Mouse (Mus musculus) heart, embryonic 16.5 days (tissue): ENCODE measurements around the gene Il4. TPM values are rescaled to one million over a fixed set of nuclear protein-coding genes. Genes with fewer than 3 reads are reported as not detected.
A peak's percentile ranks its signal among the peaks of the same experiment; 100 is the strongest.

Experiments used
- ATAC-seq: fragments of 200-750 bp; cut with Nextera tagmentation; replicated peaks from 2 replicates; pipeline ENCODE4 v1.8.0; 2017; ENCODE audit warnings: moderate number of reproducible peaks; ENCODE audit not compliant: insufficient read depth, low FRiP score; ENCODE audit errors: extremely low read depth
- H3K27ac ChIP-seq: fragments of 300-500 bp; sonication (generic); 2 replicates; pipeline ENCODE4 v1.5.1; 2014; ENCODE audit warnings: mild to moderate bottlenecking, low read length, control low read depth, moderate library complexity
- H3K27me3 ChIP-seq: fragments of 300-500 bp; sonication (generic); 2 replicates; pipeline ENCODE4 v1.6.1; 2014; ENCODE audit warnings: low read length, mixed read lengths; ENCODE audit not compliant: control insufficient read depth, insufficient read depth
- H3K36me3 ChIP-seq: fragments of 300-500 bp; sonication (generic); 2 replicates; pipeline ENCODE4 v1.6.1; 2014; ENCODE audit not compliant: control insufficient read depth, insufficient read depth
- H3K4me1 ChIP-seq: fragments of 300-500 bp; sonication (generic); 2 replicates; pipeline ENCODE4 v1.6.1; 2014; ENCODE audit warnings: low read length, mixed read lengths; ENCODE audit not compliant: control insufficient read depth, insufficient read depth
- H3K4me2 ChIP-seq: fragments of 300-500 bp; sonication (generic); 2 replicates; pipeline ENCODE4 v1.6.1; 2014; ENCODE audit warnings: low read depth, mild to moderate bottlenecking, control low read depth, low read length
- H3K4me3 ChIP-seq: fragments of 300-500 bp; sonication (generic); 2 replicates; pipeline ENCODE4 v1.5.1; 2014; ENCODE audit warnings: mild to moderate bottlenecking, control low read depth, low read length
- H3K9ac ChIP-seq: fragments of 300-500 bp; sonication (generic); 2 replicates; pipeline ENCODE4 v1.6.1; 2014; ENCODE audit warnings: low read length, control low read depth
- H3K9me3 ChIP-seq: fragments of 300-500 bp; sonication (generic); replicated peaks from 2 replicates; pipeline ENCODE4 v1.6.1; 2016; ENCODE audit warnings: low read length; ENCODE audit not compliant: control insufficient read depth
- WGBS: fragments of 180-500 bp; shearing (Covaris S2); extraction: QIAGEN DNeasy Blood & Tissue Kit; methylation state at CpG from one replicate; pipeline ENCODE4 v1.1.7; 2014; 5-methylcytosine and 5-hydroxymethylcytosine counted together
- polyA plus RNA-seq: library from polyadenylated mRNA; unstranded; fragments of >200 nt; fragmentation: Nextera tagmentation; extraction: Ambion mirVana; gene quantifications from 2 replicates; pipeline ENCODE4 v1.2.1, GENCODE M21; 2015

Gene Il4
- polyA plus RNA-seq, 1 experiment from 2014 or later: 1.1 TPM

- peak overlapping the region; percentile 12; the same call in 1 of the 2 replicates for H3K4me2 ChIP-seq
- H3K36me3 ChIP-seq: peaks cover 22% of the 10 kb centered on the region
- no peaks in the 10 kb centered on the region for H3K9me3 ChIP-seq
- H3K4me1 ChIP-seq: no peaks in the 10 kb centered on the region; the same call in 1 of the 2 replicates
- H3K27me3 ChIP-seq: no peaks in the 10 kb centered on the region
- H3K27ac ChIP-seq: no peak overlapping the region
- H3K4me3 ChIP-seq: no peak overlapping the region
- ATAC-seq: no peak
- WGBS: 38% methylated on average over 15 of the region's 15 CpGs
- no peak overlapping the region for H3K9ac ChIP-seq
Observed at GRCm38 (mm10) chr11:53590368-53590768, 28.1 kb downstream of the Il4 start.

- H3K4me3 ChIP-seq: no peak overlapping the region
- no peaks in the 10 kb centered on the region for H3K9me3 ChIP-seq
- H3K4me1 ChIP-seq: no peaks in the 10 kb centered on the region; the same call in 1 of the 2 replicates
- peaks cover 16% of the 10 kb centered on the region for H3K36me3 ChIP-seq
- 80% methylated on average over 8 of the region's 8 CpGs for WGBS
- H3K27ac ChIP-seq: no peak overlapping the region
- no peak overlapping the region for H3K9ac ChIP-seq
- H3K27me3 ChIP-seq: no peaks in the 10 kb centered on the region
- H3K4me2 ChIP-seq: no peak overlapping the region
- ATAC-seq: no peak
Observed at GRCm38 (mm10) chr11:53588279-53588678, 30.2 kb downstream of the Il4 start.

GRCm38 (mm10) chr11:53585510-53585909 is 33.0 kb downstream of the Il4 start:
- no peak overlapping the region for H3K27ac ChIP-seq
- H3K36me3 ChIP-seq: peaks cover 23% of the 10 kb centered on the region
- no peaks in the 10 kb centered on the region for H3K27me3 ChIP-seq
- H3K9ac ChIP-seq: no peak overlapping the region
- WGBS: 65% methylated on average over 6 of the region's 6 CpGs
- H3K4me3 ChIP-seq: no peak overlapping the region
- H3K9me3 ChIP-seq: no peaks in the 10 kb centered on the region
- H3K4me1 ChIP-seq: no peaks in the 10 kb centered on the region; the same call in 1 of the 2 replicates
- no peak overlapping the region for H3K4me2 ChIP-seq
- ATAC-seq: no peak

GRCm38 (mm10) chr11:53584849-53585248 is 33.6 kb downstream of the Il4 start:
- 52% methylated on average over 3 of the region's 3 CpGs for WGBS
- peaks cover 26% of the 10 kb centered on the region for H3K36me3 ChIP-seq
- no peak for ATAC-seq
- H3K4me2 ChIP-seq: no peak overlapping the region
- H3K9ac ChIP-seq: no peak overlapping the region
- H3K27me3 ChIP-seq: no peaks in the 10 kb centered on the region
- no peaks in the 10 kb centered on the region for H3K9me3 ChIP-seq
- H3K4me1 ChIP-seq: no peaks in the 10 kb centered on the region; the same call in 1 of the 2 replicates
- no peak overlapping the region for H3K27ac ChIP-seq
- no peak overlapping the region for H3K4me3 ChIP-seq

GRCm38 (mm10) chr11:53583151-53583550 is 35.3 kb downstream of the Il4 start:
- Histone ChIP-seq H3K4me3 (no peak overlapping the region), H3K27me3 (no peaks in the 10 kb centered on the region), H3K27ac (no peak overlapping the region), H3K4me2 (no peak overlapping the region), H3K9me3 (no peaks in the 10 kb centered on the region), H3K4me1 (no peaks in the 10 kb centered on the region; the same call in 1 of the 2 replicates), H3K36me3 (peaks cover 29% of the 10 kb centered on the region), H3K9ac (no peak overlapping the region)
- WGBS: 82% methylated on average over 10 of the region's 10 CpGs
- no peak for ATAC-seq

- 95% methylated on average over 3 of the region's 3 CpGs for WGBS
- Histone ChIP-seq H3K4me2 (no peak overlapping the region), H3K4me1 (no peaks in the 10 kb centered on the region; the same call in 1 of the 2 replicates), H3K27ac (no peak overlapping the region), H3K9me3 (no peaks in the 10 kb centered on the region), H3K4me3 (no peak overlapping the region), H3K36me3 (peaks cover 18% of the 10 kb centered on the region), H3K27me3 (no peaks in the 10 kb centered on the region), H3K9ac (no peak overlapping the region)
- no peak for ATAC-seq
Observed at GRCm38 (mm10) chr11:53580562-53580961, 37.9 kb downstream of the Il4 start.

- Histone ChIP-seq H3K27ac (peak within 1 kb of the TSS; percentile 33; the same call in 1 of the 2 replicates), H3K4me2 (peak within 1 kb of the TSS; percentile 83), H3K4me1 (peaks cover 6% of the 10 kb centered on the region), H3K9ac (peak within 1 kb of the TSS; percentile 79), H3K9me3 (peaks cover 7% of the 10 kb centered on the region; the same call in 1 of the 2 replicates), H3K4me3 (peak within 1 kb of the TSS; percentile 75), H3K27me3 (no peaks in the 10 kb centered on the region), H3K36me3 (no peaks in the 10 kb centered on the region)
- ATAC-seq: peak; percentile 93
- under 1% methylated on average over 68 of the region's 69 CpGs for WGBS
Observed at GRCm38 (mm10) chr11:53567224-53568014, 51.0 kb downstream of the Il4 start, which contains the start of gene Kif3a. Gene Kif3a, plus strand, starts transcription at chr11:53567379.

- H3K27ac ChIP-seq: no peak overlapping the region
- H3K9ac ChIP-seq: no peak overlapping the region
- H3K4me2 ChIP-seq: peak overlapping the region; percentile 83
- 83% methylated on average over 4 of the region's 4 CpGs for WGBS
- H3K4me3 ChIP-seq: peak overlapping the region; percentile 75
- H3K9me3 ChIP-seq: peaks cover 7% of the 10 kb centered on the region; the same call in 1 of the 2 replicates
- ATAC-seq: no peak
- H3K4me1 ChIP-seq: peaks cover 6% of the 10 kb centered on the region
- no peaks in the 10 kb centered on the region for H3K27me3 ChIP-seq
- no peaks in the 10 kb centered on the region for H3K36me3 ChIP-seq
Observed at GRCm38 (mm10) chr11:53566646-53567045, 51.8 kb downstream of the Il4 start.

- no peak for ATAC-seq
- Histone ChIP-seq H3K4me2 (no peak overlapping the region), H3K27me3 (no peaks in the 10 kb centered on the region), H3K9ac (no peak overlapping the region), H3K4me1 (no peaks in the 10 kb centered on the region), H3K36me3 (no peaks in the 10 kb centered on the region), H3K4me3 (no peak overlapping the region), H3K9me3 (peaks cover 7% of the 10 kb centered on the region; the same call in 1 of the 2 replicates), H3K27ac (no peak overlapping the region)
- 59% methylated on average over 2 of the region's 2 CpGs for WGBS
Observed at GRCm38 (mm10) chr11:53561986-53562385, 56.5 kb downstream of the Il4 start.
